Mouse (Mus musculus) liver, embryonic 11.5 days (tissue): ENCODE measurements around the gene Kmt2d. TPM values are rescaled to one million over a fixed set of nuclear protein-coding genes. Genes with fewer than 3 reads are reported as not detected.

Experiments
- ATAC-seq: fragments of 200-750 bp; cut with Nextera tagmentation; replicated peaks from 2 replicates; pipeline ENCODE4 v1.8.0; 2017; ENCODE audit warnings: moderate number of reproducible peaks, mild to moderate bottlenecking, moderate TSS enrichment, moderate library complexity; ENCODE audit not compliant: low FRiP score
- DNase-seq: peaks from one replicate; pipeline ENCODE4 v3.0.0-alpha.2; 2017; ENCODE audit warnings: low spot score
- H3K27ac ChIP-seq: fragments of 300-500 bp; sonication (generic); 2 replicates; pipeline ENCODE4 v1.5.1; 2014; ENCODE audit warnings: mild to moderate bottlenecking, low read depth, low read length, control low read depth
- H3K27me3 ChIP-seq: fragments of 300-500 bp; sonication (generic); replicated peaks from 2 replicates; pipeline ENCODE4 v1.6.1; 2014; ENCODE audit warnings: low read length, mixed read lengths; ENCODE audit not compliant: control insufficient read depth, insufficient read depth
- H3K36me3 ChIP-seq: fragments of 300-500 bp; sonication (generic); 2 replicates; pipeline ENCODE4 v1.6.1; 2014; ENCODE audit warnings: mild to moderate bottlenecking, low read length, moderate library complexity, mixed read lengths; ENCODE audit not compliant: control insufficient read depth, insufficient read depth
- H3K4me1 ChIP-seq: fragments of 300-500 bp; sonication (generic); replicated peaks from 2 replicates; pipeline ENCODE4 v1.6.1; 2014; ENCODE audit warnings: low read length, mixed read lengths; ENCODE audit not compliant: control insufficient read depth, insufficient read depth
- H3K4me2 ChIP-seq: fragments of 300-500 bp; sonication (generic); 2 replicates; pipeline ENCODE4 v1.6.1; 2014; ENCODE audit warnings: mild to moderate bottlenecking, control low read depth, moderate library complexity
- H3K4me3 ChIP-seq: fragments of 300-500 bp; sonication (generic); 2 replicates; pipeline ENCODE4 v1.5.1; 2014; ENCODE audit warnings: low read depth, low read length, control low read depth
- H3K9ac ChIP-seq: fragments of 300-500 bp; sonication (generic); 2 replicates; pipeline ENCODE4 v1.6.1; 2014; ENCODE audit warnings: low read depth, low read length, control low read depth
- H3K9me3 ChIP-seq: fragments of 300-500 bp; sonication (generic); 2 replicates; pipeline ENCODE4 v1.6.1; 2016; ENCODE audit warnings: low read length, inconsistent platforms, mixed read lengths; ENCODE audit not compliant: control insufficient read depth
- WGBS: fragments of 180-500 bp; shearing (Covaris S2); extraction: QIAGEN DNeasy Blood & Tissue Kit; methylation state at CpG from one replicate; pipeline ENCODE4 v1.1.7; 2014; 5-methylcytosine and 5-hydroxymethylcytosine counted together
- polyA plus RNA-seq: library from polyadenylated mRNA; unstranded; fragments of >200 nt; fragmentation: Nextera tagmentation; extraction: Ambion mirVana; gene quantifications from 2 replicates; pipeline ENCODE4 v1.2.1, GENCODE M21; 2014

The Kmt2d gene
- polyA plus RNA-seq, 1 experiment from 2014 or later: 17.0 TPM

DNA sequence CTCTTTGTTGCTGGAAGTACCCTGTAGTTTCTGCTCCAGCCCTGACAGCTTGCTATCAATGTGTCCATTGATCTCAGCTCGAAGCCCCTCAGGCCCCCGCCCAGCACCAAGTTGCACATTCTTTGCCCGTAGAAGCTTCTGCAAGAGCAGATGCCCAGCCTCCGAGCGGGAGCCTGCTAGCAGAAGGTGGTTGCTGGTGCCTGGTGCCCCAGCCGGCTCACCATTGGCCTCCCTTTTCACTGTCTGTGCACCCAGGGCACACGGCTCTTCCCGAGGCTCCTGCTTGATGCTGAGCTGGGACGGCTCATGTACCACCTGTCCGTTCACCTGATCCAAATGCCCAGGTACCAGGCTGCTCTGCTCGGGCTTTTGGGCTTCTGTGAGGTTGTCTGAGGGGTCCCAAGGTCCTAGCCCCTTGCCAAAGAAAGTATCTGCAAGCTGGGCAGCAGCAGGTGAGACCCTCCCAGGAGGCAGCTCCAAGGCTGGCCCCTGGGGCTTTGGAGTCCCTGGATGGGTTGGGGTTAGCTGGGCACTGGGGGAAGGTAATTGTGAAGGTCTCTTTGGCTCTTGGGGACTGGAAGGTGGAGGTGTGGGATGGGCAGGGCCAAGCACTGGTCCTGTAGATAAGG is 27.3 kb downstream of the Kmt2d start:
- ATAC-seq (no peak), DNase-seq (no peak)
- Histone ChIP-seq H3K4me3 (no peak overlapping the region), H3K9me3 (no peaks in the 10 kb centered on the region), H3K36me3 (peaks cover 96% of the 10 kb centered on the region), H3K4me1 (peaks cover 6% of the 10 kb centered on the region; the same call in 1 of the 2 replicates), H3K9ac (no peak overlapping the region), H3K4me2 (no peak overlapping the region), H3K27me3 (no peaks in the 10 kb centered on the region), H3K27ac (no peak overlapping the region)
- WGBS: 91% methylated on average over 11 of the region's 11 CpGs

DNA sequence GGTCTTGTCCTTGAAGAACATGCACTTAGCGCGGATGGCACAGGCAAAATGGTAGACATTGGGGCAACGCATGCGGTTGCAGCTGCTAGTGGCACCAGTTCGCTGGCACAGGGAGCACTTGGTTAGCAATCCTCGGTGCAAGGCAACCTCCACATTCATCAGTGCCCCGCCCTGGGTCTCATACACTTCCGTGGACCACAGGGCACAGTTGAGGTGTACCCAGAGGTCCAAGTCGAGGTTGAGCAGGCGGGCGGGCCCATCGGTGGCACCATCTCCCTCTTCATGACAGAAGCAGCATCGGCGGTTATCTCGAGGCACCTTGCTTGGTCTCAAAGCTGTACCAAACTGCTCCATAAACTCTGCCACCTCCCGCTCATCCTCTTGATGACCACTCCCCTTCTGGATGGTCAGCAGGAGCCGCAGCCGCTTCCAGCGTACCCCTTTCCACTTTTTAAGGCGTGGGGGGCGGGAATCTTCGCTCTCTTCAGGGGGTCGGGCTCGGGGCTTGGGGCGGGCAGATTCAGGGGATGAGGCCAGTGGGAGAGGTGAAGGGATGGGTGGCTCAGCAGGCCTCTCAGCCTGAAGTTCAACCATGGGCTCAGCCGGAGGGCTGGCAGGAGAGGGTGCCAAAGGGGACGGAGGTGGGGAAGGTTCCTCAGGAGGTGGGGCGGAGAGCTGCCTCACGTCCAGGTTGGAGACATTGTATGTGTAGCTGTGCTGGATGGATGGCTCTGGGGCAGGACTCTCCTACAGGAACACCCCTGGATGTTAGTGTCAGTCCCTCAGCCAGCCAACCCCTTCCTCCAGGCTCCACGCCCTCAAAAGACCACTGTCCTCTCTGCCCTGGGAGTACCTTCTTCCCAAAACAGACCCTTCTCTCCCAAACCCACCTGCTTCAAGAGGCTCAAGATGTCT is 31.1 kb downstream of the Kmt2d start:
- Histone ChIP-seq H3K4me1 (peaks cover 17% of the 10 kb centered on the region), H3K4me2 (no peak overlapping the region), H3K4me3 (no peak overlapping the region), H3K9me3 (no peaks in the 10 kb centered on the region), H3K27ac (no peak overlapping the region), H3K27me3 (no peaks in the 10 kb centered on the region), H3K36me3 (peaks cover 83% of the 10 kb centered on the region), H3K9ac (no peak overlapping the region)
- ATAC-seq (no peak), DNase-seq (no peak)
- 91% methylated on average over 30 of the region's 30 CpGs for WGBS

DNA sequence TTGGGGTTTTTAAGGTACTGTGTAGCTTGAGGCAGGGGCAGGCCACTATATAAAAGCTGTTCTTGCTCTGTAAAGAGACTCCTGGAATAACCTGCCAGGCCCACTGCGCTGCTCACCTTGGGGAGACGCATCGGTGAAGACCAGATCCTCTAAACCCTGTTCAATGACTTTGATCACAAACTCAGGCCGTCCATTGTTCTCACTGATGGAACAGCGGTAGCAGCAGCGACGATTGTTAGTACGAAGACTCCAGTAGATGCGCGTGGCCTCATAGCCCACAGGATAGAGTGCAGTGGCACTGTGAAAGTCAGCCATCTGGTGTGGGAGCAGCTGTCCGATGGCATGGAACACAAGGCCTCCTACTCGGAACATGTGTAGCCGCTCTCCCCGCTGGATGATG is 31.8 kb downstream of the Kmt2d start:
- H3K27ac ChIP-seq: no peak overlapping the region; the same call in 1 of the 2 replicates

DNA sequence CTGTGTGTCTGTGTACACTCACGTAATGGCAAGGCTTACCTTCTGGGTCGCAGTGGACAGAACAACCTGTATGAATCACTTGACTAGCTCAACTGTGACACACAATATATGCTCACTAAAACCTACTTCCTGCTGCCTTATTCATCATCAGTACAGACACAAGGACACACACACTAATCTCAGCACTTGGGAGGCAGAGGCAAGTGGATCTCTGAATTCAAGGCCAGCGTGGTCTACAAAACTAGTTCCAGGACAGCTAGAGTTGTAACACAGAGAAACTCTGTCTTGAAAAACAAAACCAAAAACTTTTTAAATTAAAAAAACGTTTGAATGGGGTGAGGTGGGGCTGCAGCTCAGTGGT is 33.3 kb downstream of the Kmt2d start:
- H3K9me3 ChIP-seq: no peaks in the 10 kb centered on the region
- peaks cover 24% of the 10 kb centered on the region for H3K4me1 ChIP-seq
- WGBS: 71% methylated on average over 4 of the region's 4 CpGs
- DNase-seq (no peak), ATAC-seq (peak; percentile 23; the same call in 1 of the 2 replicates)
- H3K9ac ChIP-seq: peak overlapping the region; percentile 3; the same call in 1 of the 2 replicates
- no peaks in the 10 kb centered on the region for H3K27me3 ChIP-seq
- peak overlapping the region; percentile 19; the same call in 1 of the 2 replicates for H3K4me2 ChIP-seq
- H3K27ac ChIP-seq: peak overlapping the region; percentile 81
- H3K4me3 ChIP-seq: no peak overlapping the region
- peaks cover 74% of the 10 kb centered on the region for H3K36me3 ChIP-seq

More for the DNA sequence above, 31.8 kb downstream of the Kmt2d start:
- Histone ChIP-seq H3K4me3 (no peak overlapping the region), H3K9ac (no peak overlapping the region), H3K4me1 (peaks cover 15% of the 10 kb centered on the region), H3K4me2 (no peak overlapping the region), H3K9me3 (no peaks in the 10 kb centered on the region), H3K27me3 (no peaks in the 10 kb centered on the region), H3K36me3 (peaks cover 83% of the 10 kb centered on the region)
- DNase-seq (no peak), ATAC-seq (no peak)
- WGBS: 94% methylated on average over 14 of the region's 14 CpGs

DNA sequence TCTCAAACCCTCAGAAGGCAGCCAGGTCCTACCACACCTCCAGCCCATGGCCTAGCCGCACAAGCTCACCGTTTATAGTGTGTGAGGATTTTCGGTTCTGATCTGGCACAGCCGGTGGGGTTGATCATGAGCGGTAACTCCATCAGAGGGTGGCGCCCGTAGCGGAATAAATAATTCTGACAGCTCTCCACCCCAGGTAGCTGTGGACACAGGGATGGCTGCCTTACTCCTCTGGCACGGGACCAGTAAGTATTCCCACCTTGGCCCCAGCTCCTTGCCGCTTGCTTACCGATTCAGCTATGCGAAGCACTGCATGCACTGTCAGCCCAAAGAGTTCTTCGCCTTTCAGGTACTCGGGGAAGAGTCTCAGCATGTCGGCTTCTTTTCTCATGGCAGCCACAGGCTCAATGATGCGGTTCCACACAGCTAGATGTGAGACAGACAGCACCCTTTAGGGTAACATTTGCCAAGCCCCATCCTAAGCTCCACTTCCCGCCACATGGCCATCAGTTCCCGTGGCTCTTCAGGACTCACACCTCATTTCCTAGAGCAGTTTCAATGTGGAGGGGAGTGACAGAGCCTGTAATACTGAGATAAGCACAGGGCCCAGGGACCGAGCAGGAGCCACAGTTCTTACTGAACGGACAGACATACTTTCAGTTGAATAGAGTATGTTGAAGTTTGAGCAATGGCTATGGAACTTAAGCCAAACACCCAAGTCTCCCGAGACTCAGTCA is 33.8 kb downstream of the Kmt2d start:
- no peaks in the 10 kb centered on the region for H3K27me3 ChIP-seq
- peaks cover 69% of the 10 kb centered on the region for H3K36me3 ChIP-seq
- H3K4me1 ChIP-seq: peaks cover 27% of the 10 kb centered on the region
- DNase-seq (no peak), ATAC-seq (peak; percentile 88)
- no peaks in the 10 kb centered on the region for H3K9me3 ChIP-seq
- peak overlapping the region; percentile 37 for H3K4me2 ChIP-seq
- peak overlapping the region; percentile 81 for H3K27ac ChIP-seq
- WGBS: 81% methylated on average over 21 of the region's 21 CpGs
- H3K4me3 ChIP-seq: no peak overlapping the region
- H3K9ac ChIP-seq: peak overlapping the region; percentile 34

DNA sequence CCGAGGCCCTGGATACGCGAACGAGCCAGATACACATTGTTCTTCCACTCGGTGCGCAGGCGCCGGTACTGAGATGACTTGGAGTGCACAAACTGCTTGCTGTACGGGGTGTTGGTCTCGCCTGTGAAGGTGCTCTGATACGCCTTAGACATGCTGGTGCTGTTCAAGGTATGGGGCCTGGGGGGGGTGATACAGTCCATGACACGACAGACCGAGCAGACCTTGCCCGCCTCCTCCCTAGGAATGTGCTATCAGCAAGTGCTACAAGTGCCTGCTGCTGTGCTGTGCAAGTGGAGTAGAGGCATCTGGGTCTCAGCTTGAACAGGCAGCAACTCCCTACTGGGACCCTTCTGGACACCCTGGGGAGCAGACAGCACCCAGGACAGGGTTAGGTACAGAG is 35.7 kb downstream of the Kmt2d start:
- peaks cover 30% of the 10 kb centered on the region for H3K4me1 ChIP-seq
- WGBS: 87% methylated on average over 14 of the region's 14 CpGs
- H3K4me3 ChIP-seq: no peak overlapping the region
- H3K9ac ChIP-seq: no peak overlapping the region
- ATAC-seq (no peak), DNase-seq (no peak)
- H3K27me3 ChIP-seq: no peaks in the 10 kb centered on the region
- H3K9me3 ChIP-seq: no peaks in the 10 kb centered on the region
- no peak overlapping the region for H3K4me2 ChIP-seq
- H3K27ac ChIP-seq: no peak overlapping the region
- peaks cover 51% of the 10 kb centered on the region for H3K36me3 ChIP-seq

DNA sequence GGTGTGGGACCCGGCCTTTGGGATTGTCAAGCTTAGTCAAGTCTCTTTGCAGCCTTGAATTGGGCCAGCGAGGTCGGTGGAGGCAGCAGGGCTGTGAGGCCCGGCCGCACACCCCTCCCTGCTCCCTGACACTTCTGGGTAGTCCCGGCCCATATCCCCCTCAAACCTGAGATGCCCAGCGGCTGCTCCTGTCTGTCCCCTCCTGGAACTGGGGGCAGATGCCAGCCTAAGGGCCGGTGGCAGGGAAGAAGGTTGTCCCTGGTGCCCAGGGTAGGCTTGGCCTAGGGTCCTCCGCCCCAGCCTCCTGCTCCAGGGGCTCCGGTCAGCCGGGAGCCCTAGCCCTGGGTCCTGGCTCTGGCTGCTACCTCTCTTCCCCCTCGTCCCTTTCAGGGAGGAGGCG is 36.9 kb downstream of the Kmt2d start:
- Histone ChIP-seq H3K4me2 (no peak overlapping the region), H3K27me3 (no peaks in the 10 kb centered on the region), H3K9ac (no peak overlapping the region), H3K4me3 (no peak overlapping the region), H3K9me3 (no peaks in the 10 kb centered on the region), H3K27ac (no peak overlapping the region), H3K36me3 (peaks cover 39% of the 10 kb centered on the region), H3K4me1 (peaks cover 40% of the 10 kb centered on the region)
- WGBS: 87% methylated on average over 13 of the region's 13 CpGs
- DNase-seq: no peak
- ATAC-seq: no peak

DNA sequence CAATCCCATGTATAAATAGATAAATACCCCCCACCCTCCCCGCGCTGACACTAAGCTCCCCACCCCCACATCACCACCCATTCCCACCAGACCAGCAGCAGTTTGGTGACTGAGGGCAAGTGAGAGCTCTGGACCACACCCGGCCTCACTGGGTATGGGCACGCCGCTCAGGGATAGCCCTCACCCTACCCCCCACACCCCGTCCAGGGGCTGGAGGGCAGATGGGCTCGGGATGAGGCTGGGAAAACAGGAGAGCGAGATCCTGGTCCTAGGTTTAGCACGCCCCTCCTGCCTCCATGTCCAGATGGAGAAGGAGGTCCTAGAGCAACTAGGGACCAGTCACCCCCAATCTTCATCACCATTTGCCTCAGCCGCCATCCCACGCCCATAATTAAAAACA is 37.7 kb downstream of the Kmt2d start:
- peak overlapping the region; percentile 71 for H3K4me2 ChIP-seq
- 66% methylated on average over 11 of the region's 11 CpGs for WGBS
- H3K4me3 ChIP-seq: no peak overlapping the region
- peaks cover 32% of the 10 kb centered on the region for H3K36me3 ChIP-seq
- H3K27ac ChIP-seq: peak overlapping the region; percentile 51
- H3K27me3 ChIP-seq: no peaks in the 10 kb centered on the region
- H3K9me3 ChIP-seq: no peaks in the 10 kb centered on the region
- peak overlapping the region; percentile 8; the same call in 1 of the 2 replicates for H3K9ac ChIP-seq
- DNase-seq (no peak), ATAC-seq (no peak)
- peaks cover 46% of the 10 kb centered on the region for H3K4me1 ChIP-seq
